Mouse (Mus musculus) v-Abl transformed pro-B cells (cell line): ENCODE measurements around the gene Rnaset2b.
"Not testable (repeated sequence)": the region's sequence is repeated elsewhere in the genome, so short reads cannot be mapped to it uniquely, and the experiment has no call there.

Source experiments
- in situ Hi-C, 2 experiments: fragments of 400-800 bp; cut with MboI; formaldehyde crosslinking; loops; one replicate each; pipeline ENCODE4 v1.15.1; 2025; ENCODE audit not compliant: unreplicated experiment in 2 of 2

Gene Rnaset2b

DNA sequence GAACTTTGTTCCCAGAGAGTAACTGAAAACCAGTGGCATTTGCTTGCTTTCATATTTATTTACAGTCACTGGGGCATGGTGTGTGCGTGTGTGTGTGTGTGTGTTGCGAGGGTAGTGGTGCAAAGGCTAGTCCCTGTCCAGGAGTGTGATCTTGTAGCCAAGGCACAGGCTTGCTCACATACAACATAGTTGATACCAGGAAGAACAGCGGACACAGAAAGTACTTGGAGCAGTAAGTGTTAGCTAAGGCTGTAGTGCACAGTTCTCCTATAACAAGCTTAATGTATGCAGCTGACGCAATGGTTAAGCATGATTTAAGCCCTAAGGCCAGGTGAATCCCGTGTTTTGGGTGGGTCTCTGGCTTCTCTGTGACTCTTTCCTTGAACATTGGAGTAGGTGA is 8.9 kb downstream of the Rnaset2b start:
- in situ Hi-C loops, result not testable (repeated sequence)

DNA sequence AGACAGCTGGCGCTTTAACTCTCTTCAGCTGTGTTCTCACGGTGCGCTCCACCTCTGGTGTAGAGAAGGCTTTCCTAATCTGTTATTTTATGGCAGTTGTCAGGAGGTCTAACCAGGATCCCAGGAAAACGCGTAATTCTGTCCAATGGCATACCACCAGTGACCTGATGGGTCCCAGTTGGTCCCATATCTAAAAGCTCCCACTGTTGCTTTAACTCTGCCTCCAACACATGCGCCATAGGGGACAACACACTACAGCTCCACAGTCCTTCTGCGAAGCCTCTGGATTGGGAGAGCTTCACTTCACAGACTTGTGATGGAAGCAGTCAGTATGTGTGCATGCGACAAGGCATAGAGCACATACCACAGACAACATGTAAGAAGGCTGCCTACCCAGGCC is 9.7 kb downstream of the Rnaset2b start:
- in situ Hi-C loops, result not testable (repeated sequence)

DNA sequence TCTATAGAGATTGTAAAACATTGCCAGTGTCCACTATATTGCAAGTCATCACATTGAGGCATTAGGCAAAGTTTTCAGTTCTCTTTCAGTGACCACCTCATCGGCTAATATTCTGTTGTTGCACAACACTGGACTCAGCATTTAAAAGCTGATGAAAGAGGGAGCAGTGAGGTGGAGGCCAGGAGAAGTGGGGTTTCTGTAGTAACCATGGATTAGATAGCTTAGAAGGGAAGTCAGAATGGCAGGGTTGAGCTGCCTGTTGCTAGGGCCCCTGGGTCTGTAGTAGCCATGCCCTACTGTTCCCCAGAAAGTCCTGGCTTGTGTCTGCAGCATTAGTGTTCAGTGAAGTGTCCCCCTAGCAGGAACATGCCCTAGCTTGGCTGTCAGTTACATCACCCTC is 15.7 kb downstream of the Rnaset2b start:
- in situ Hi-C loops, result not testable (repeated sequence)

DNA sequence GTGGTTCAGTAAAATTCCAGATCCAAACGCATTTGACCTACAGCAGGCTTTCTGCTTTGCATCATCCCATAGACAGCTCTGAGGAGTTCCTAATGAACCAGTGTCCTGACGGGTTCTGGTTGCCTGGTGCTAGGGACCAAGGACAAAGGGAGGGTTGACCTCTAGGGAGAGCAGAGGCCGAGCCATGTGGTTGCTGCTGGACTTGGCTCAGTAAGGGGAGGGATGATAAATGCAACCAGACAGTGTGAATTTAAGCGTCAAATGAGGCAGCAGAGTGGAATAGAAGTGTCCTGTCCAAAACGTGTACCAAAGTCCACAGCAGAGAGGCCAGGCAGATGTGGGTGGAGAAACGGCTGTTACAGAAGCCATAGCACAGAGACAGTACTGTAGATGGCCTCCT is 25.1 kb downstream of the Rnaset2b start:
- in situ Hi-C loops, result not testable (repeated sequence)

DNA sequence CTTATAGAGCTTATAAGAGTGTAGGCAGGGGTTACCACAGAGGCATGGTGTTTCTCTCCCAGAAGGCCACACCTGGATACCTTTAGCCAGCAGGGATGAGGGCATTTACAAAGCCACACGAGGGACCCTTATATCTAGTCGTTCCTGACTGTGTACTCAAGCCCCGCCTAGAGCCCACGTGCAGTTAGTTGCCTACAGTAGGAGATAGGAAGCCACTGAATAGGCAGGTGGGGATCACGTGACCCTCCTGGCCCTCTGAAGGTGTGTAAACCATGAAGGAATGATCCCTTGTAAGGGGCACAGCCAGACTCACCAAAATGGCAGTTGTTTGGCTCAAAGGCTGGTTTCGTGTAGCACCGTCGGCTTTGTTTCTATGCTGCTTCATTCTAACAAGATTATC is 26.4 kb downstream of the Rnaset2b start:
- in situ Hi-C loops, result not testable (repeated sequence)

DNA sequence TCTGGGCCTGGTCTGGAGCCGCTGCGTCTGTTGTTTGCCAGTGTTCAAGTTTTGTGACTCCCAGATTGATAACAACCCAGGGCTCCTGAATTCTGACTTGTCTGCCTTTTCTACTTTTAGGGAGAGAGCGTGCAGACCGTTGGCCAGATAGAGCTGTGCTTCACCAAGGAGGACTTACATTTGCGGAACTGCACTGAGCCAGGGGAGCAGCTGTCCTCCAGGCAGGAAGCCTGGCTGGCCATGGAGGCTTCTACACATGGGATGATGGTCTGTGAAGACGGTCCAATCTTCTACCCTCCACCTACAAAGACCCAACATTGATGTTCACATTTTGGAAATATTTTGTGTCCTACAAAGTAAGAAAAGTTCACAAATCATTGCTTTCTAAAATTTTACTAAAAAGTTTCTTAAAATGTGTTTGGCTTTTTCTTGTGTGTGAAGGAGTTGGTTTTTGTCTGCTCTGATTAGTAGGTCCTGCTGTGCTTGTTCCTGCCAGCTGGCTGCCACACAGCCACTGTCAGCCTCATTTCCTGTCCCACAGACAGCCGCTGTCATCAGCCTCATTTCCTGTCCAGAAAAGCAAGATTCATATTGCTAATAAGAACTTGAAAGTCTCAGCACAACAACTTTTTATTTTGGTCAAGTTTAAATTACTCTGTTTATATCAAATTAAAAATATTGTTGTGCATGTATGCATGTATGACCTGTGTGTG is 27.5 kb downstream of the Rnaset2b start:
- in situ Hi-C loops, result not testable (repeated sequence)

DNA sequence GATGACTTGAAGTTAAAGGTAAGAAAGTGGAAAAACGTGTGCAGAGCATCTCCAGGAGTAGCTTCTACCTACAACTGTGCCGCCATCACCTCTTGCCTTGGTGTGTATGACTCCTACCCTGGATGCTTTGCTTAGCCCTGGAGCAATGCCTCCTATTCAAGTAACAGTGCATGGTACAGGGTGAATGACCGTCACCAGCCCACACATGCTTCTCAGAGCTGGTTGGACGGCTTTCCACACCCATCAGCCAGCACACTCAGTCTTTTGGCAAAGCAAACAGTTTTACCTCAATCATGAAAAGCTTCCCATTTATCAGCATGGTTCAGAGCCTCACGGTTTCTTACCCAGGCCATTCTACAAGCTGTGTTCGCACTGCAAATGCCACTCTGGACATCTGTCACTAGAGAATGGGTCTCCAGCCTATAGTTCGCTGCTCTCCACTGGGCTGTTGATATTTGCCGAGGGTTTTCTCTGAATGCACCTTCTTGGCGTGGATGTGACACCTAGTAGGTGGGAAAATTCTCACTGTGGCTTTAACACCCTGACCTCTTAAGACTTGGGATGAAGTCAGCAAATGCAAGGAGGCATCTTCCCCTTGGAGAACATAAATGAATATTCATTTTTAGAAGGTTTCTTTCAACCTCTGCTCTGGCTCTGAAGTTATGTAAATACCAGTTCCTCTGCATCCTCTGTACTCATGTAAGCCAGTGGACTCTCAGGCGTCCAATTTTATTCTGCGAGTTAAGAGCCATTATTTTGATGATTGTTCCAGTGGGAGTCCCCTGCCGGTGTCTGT is 31.6 kb downstream of the Rnaset2b start:
- in situ Hi-C loops, result not testable (repeated sequence)

DNA sequence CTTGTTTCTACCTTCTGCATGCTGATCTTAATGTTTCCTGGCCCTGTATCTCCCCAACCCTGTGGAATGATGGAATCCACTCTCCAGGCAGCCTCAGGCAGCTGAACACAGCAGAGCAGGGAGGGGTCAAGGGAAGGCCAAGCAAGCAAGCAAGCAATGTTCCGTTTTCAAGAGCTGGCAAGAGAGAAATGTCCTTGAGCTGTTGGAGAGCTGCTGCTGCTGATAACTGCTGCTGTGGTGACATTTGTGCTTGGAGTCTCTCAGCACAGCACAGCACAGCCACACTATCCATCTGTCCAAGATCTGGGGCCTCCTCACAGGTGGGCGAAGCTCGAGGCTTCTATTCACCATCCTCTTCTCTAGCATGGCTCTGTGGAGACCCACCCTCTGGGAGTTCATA is 33.0 kb downstream of the Rnaset2b start:
- in situ Hi-C loops, result not testable (repeated sequence)

DNA sequence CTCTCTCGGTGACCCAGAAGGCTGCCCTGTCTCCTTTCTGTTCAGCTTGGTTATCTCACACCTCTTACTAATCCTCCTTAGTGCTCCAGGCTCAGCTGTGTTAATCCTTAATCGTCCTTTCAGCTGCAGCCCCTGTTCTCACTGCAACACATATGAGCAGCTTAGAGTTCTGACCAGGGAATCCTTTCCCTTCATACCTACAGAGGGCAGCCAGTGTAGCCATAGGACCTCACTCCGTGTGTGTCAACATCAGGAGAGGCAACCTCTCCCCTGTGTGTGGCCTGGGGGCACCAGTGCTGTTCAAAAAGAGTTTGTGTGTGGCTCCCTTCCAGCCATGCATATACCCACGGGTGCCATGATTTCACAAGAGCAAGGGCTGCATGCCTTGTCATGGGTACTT is 35.2 kb downstream of the Rnaset2b start:
- in situ Hi-C loops, result not testable (repeated sequence)

DNA sequence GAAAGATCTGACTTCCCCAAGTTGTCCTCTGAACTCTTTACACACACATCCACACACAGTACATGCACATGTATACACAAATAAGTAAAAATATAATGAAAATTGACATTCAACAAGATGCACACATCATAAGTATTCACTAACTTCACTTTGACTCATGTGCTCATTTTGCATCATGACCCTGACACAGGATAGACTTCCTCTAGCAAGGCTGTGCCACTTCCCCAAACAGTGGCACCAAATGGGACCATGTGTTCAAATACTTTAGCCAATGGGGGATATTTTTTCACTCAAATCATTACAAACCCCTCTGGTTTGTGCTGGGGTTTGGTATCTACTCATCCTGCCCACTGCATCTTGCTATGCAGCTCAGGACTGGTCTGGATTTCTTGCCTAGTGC is 38.5 kb downstream of the Rnaset2b start:
- in situ Hi-C loops, result not testable (repeated sequence)

DNA sequence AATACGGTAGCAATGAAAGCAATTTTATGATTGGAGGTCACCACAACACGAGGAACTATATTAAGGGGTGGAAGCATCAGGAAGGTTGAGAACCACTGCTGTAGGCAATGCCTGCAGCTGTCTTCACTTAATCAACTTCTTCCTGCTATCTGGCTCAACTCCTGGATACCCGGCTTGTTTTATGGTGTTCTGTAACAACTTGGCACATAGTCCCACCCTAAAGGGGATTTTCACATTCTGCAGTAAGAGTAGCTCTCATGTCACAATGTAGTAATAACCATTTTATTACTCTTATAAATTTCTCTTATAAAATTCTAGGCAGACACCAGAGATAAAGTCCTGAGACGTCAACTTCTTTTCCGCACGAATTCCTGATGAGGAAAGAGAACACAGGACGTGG is 39.0 kb downstream of the Rnaset2b start:
- in situ Hi-C loops, result not testable (repeated sequence)

DNA sequence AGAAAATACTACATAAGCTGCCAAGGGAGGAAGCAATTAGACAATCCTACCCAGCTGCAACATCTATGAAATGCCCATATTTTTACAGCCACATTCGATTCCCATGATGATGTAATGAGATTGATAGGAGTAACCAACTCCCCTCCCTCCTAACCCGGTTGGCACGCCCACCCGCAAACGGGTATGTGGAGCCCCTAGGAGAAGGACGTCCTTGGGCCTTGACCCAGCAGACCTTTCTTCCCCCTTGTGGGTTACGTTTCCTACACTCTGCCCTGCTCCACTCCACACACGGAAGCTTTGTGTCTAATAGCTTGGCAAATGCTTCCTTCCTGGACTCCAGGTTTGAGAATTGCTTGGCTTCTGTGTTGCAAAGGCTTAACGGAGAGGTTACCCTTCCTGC is 39.5 kb downstream of the Rnaset2b start:
- in situ Hi-C loops, result not testable (repeated sequence)

DNA sequence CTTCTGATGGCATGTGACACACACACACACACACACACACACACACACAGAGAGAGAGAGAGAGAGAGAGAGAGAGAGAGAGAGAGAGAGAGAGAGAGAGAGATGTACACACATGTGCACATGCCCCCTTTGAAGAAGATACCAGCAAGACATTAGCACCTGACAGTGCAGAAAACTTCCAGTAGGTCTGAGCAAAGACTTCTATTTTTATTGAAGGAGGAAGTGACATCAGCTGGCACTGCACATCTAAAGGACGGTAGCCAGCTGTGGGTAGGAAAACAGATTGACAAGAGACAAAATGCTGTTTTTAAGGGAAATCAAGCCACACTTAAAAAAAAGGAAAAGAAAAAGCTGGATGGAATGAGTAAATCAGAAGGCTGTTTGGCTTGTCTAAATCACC is 43.8 kb downstream of the Rnaset2b start:
- in situ Hi-C loops, result not testable (repeated sequence)

DNA sequence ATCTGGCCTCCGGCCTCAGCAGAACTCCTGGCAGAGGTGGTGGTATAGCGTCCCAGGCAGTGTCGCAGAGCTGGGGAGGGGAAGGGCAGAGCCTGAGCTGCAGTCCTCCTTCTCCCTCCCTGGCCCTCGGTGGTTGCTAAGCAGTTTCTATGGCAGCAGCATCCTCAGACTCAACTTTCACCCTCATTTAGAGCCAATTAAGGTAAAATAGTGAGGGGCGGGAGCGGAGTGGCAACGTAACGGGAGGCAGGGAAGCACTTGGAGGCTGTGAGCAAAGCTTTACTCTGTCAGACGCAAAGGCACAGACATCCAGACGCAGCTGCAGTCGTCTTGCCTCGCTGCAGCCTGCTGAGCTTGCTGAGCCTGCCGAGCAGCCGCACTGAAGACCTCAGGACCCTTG is 54.8 kb downstream of the Rnaset2b start, which contains the start of gene Gm1604a:
Gene Gm1604a, plus strand, starts transcription at position 312 of the 400 bp plus-strand sequence.
- in situ Hi-C loops, result not testable (repeated sequence)

DNA sequence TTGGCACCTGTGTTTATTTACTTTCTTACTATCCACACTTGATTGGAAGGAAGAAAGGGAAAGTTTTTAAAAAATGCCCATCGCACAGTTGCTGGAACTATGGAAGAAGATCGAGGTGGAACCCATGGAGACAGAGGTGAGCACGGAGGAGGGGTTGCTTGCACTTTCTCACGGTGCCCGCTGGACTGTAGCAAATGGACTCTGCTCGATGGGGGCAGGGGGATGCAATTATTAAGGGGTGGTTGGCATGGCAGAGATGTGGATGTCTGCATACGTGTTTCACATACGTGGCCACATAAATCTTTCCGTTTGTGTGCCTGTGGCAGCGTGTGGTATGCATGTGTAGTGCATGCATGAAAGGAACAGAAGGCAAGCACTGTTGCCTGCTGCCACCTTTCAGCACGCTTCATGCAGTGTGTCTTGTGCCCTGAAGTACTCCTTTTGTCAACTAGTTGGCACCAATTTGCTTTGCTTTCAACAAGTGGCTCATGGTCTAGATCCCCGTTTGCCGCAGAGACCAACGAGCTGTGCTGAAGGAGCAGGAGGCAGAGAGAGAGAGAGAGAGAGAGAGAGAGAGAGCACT is 55.4 kb downstream of the Rnaset2b start:
- in situ Hi-C loops, result not testable (repeated sequence)

DNA sequence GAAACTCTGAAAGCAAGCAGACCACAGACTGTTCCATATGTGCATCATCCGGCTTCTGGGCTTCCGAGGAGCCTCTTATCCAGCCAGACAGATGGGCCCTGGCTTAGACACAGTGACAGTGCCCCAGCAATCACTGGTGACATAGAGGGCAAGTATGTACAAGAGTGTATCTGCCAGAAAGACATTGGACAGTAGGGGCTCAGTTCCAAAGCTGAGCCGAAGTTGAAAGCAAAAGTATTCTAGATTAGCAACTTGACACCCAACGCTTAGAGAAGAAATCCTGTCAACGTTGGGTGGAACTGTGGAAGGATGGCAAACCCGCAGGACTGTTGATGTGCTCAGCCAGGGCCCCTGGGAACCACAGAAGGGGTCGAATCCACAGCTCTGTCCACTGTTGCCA is 59.8 kb downstream of the Rnaset2b start:
- in situ Hi-C loops, result not testable (repeated sequence)

DNA sequence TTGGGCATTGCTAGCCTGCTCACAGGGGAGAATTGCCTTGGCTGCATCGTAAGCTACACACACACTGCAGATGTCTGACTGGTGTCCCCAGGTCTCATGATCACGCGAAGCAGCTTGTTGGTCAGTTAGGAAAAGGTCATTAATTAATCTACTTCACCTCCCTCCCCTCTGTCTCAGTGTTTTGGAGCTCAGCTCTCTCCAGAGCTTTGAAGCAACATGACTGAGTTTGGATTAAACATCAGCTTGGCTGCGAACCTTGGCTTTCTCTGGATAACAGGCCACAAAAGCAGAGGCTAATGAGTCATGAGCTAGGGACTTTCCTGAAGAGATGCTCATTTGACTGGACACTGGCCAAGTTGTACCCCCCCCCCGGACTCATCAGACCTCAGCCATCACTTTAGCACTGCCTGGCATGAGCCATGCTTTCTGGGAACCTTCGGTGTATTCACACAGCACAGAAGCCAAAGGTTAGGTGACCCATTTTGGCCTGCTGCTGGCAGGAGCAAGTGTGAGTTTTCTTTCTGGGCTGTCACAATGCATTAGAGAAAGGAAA is 60.3 kb downstream of the Rnaset2b start:
- in situ Hi-C loops, result not testable (repeated sequence)

DNA sequence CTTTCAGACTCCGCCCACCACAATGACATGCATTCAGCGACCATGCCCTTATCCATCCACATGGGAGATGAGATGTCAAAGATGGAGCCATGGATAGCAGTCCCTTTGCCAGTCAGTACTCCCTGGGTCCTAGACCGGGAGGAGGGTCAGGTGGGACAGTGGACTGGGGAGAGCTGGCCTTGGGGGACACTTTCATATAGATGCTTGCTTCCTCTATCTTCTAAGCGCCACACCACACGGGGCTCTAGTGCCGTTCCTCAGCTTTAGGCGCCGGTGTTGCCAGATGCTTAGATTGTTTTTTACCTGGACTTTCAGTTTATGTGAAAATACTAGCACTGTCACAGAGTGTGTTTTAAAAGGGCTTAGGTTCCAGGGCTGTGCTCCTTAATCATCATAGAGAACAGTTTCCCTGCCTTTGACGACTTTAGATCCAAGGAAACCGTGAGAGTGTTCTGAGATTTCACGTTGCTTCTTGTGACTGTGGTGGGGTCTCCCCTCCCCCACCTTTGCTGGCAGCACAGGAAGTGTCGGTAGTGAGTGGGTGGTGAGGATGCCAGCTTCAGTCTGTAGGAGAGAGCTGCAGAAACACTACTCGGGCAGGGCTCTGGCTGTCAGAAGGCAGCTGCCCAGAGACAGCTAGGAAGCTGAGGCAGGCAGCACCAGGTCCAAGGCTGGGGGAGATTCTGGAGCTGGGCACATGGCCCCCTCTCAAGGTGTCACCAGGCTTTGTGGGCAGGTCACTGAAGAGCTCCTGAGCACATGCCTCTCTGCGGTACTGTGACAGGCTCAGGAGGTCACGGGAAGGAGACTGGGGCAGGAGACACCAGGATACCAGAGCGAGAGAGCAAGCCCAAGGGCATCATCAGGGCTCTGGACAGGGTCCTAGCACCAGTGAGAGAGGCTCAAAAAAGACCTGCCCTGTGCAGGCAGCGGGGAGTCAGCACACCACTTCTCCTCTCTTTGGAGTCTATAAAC is 63.0 kb downstream of the Rnaset2b start:
- in situ Hi-C loops, result not testable (repeated sequence)
